Mouse (Mus musculus): ENCODE measurements around the gene Lingo1. TPM values are rescaled to one million over a fixed set of nuclear protein-coding genes. Genes with fewer than 3 reads are reported as not detected.

Lingo1 gene
- polyA plus RNA-seq, 1 experiment, result 1.2 TPM

DNA sequence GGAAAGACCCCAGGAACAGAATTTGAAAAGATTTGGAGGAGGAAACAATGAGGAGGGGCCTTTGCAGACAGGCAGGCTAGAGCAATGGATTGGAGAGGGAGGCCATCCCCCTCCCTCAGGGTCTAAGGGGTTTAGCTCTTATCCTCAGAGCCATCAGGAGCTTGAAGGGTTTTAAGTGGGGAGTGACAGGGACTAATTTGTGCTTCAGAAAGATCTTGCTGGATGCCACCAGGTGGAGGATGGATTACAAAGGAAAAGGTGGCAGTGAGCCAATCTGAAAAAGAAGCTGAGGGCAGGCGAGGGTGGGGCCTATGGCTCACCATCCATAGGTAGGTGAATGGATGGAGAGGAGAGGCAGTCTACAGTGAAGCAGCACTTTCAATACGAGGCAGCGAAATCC is 105.0 kb downstream of the Lingo1 start:
- WGBS, result 84% methylated on average over 3 of the region's 3 CpGs
- Histone ChIP-seq H3K27ac (ENCODE audit: insufficient read depth, low read depth, low read length) (no peak overlapping the region), H3K36me3 (ENCODE audit: control insufficient read depth, insufficient read depth, low read length) (no peaks in the 10 kb centered on the region), H3K27me3 (replicated peaks; ENCODE audit: control insufficient read depth, insufficient read depth, low read length) (no peaks in the 10 kb centered on the region), H3K4me3 (ENCODE audit: insufficient read depth, low read depth, low read length) (no peak overlapping the region), H3K4me1 (ENCODE audit: control insufficient read depth, insufficient read depth, low read length) (no peaks in the 10 kb centered on the region)
- TF ChIP-seq CTCF (conservative IDR thresholded peaks at IDR 0.05; ENCODE audit: insufficient read depth, insufficient read length, low read depth, low read length), result no peak
- TF ChIP-seq POLR2A (IDR thresholded peaks at IDR 0.05; ENCODE audit: low read depth, low read length), result no peak
- no peak for DNase-seq

- no peak for TF ChIP-seq CTCF (conservative IDR thresholded peaks at IDR 0.05; ENCODE audit: insufficient read depth, insufficient read length, low read depth, low read length)
- TF ChIP-seq POLR2A (IDR thresholded peaks at IDR 0.05; ENCODE audit: low read depth, low read length), result no peak
- Histone ChIP-seq H3K27ac (ENCODE audit: insufficient read depth, low read depth, low read length) (no peak overlapping the region), H3K27me3 (replicated peaks; ENCODE audit: control insufficient read depth, insufficient read depth, low read length) (no peaks in the 10 kb centered on the region), H3K36me3 (ENCODE audit: control insufficient read depth, insufficient read depth, low read length) (no peaks in the 10 kb centered on the region), H3K4me1 (ENCODE audit: control insufficient read depth, insufficient read depth, low read length) (no peaks in the 10 kb centered on the region), H3K4me3 (ENCODE audit: insufficient read depth, low read depth, low read length) (no peak overlapping the region)
- WGBS, result 73% methylated on average over 1 of the region's 1 CpGs
- no peak for DNase-seq
Measured at GRCm38 (mm10) chr9:56690679-56691078, 105.6 kb downstream of the Lingo1 start.

DNA sequence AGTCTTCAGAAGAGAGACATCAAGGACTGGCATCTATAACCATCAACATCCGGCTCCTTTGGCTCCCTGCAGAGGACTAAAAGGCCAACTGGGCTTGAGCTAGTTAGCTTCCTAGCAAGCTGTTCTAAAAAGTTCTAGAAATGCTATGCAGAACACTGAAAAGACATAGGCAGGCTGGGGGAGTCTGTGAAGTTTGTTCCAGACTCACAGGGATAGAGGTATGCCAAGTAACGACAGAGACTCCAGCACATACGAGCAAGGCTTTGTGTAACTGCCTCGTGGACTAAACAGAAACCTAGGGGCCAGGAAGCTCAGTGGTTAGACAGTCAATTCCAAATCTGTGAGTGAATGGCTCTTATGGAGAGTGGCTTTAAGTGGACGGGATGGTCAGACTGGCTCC is 108.8 kb downstream of the Lingo1 start:
- Histone ChIP-seq H3K36me3 (ENCODE audit: control insufficient read depth, insufficient read depth, low read length) (no peaks in the 10 kb centered on the region), H3K4me1 (ENCODE audit: control insufficient read depth, insufficient read depth, low read length) (no peaks in the 10 kb centered on the region), H3K27me3 (replicated peaks; ENCODE audit: control insufficient read depth, insufficient read depth, low read length) (no peaks in the 10 kb centered on the region), H3K4me3 (ENCODE audit: insufficient read depth, low read depth, low read length) (no peak overlapping the region), H3K27ac (ENCODE audit: insufficient read depth, low read depth, low read length) (no peak overlapping the region)
- DNase-seq, result no peak
- TF ChIP-seq CTCF (conservative IDR thresholded peaks at IDR 0.05; ENCODE audit: insufficient read depth, insufficient read length, low read depth, low read length), result no peak
- no peak for TF ChIP-seq POLR2A (IDR thresholded peaks at IDR 0.05; ENCODE audit: low read depth, low read length)
- WGBS, result 91% methylated on average over 5 of the region's 5 CpGs

GRCm38 (mm10) chr9:56687145-56687477 is 109.2 kb downstream of the Lingo1 start:
- no peak overlapping the region for H3K27ac ChIP-seq (ENCODE audit: insufficient read depth, low read depth, low read length)
- no peaks in the 10 kb centered on the region for H3K36me3 ChIP-seq (ENCODE audit: control insufficient read depth, insufficient read depth, low read length)
- TF ChIP-seq CTCF (conservative IDR thresholded peaks at IDR 0.05; ENCODE audit: insufficient read depth, insufficient read length, low read depth, low read length) (no peak), POLR2A (IDR thresholded peaks at IDR 0.05; ENCODE audit: low read depth, low read length) (no peak)
- no peaks in the 10 kb centered on the region for H3K4me1 ChIP-seq (ENCODE audit: control insufficient read depth, insufficient read depth, low read length)
- no peak overlapping the region for H3K4me3 ChIP-seq (ENCODE audit: insufficient read depth, low read depth, low read length)
- no peaks in the 10 kb centered on the region for H3K27me3 ChIP-seq (replicated peaks; ENCODE audit: control insufficient read depth, insufficient read depth, low read length)
- DNase-seq, result no peak
- WGBS, result 75% methylated on average over 1 of the region's 1 CpGs

DNA sequence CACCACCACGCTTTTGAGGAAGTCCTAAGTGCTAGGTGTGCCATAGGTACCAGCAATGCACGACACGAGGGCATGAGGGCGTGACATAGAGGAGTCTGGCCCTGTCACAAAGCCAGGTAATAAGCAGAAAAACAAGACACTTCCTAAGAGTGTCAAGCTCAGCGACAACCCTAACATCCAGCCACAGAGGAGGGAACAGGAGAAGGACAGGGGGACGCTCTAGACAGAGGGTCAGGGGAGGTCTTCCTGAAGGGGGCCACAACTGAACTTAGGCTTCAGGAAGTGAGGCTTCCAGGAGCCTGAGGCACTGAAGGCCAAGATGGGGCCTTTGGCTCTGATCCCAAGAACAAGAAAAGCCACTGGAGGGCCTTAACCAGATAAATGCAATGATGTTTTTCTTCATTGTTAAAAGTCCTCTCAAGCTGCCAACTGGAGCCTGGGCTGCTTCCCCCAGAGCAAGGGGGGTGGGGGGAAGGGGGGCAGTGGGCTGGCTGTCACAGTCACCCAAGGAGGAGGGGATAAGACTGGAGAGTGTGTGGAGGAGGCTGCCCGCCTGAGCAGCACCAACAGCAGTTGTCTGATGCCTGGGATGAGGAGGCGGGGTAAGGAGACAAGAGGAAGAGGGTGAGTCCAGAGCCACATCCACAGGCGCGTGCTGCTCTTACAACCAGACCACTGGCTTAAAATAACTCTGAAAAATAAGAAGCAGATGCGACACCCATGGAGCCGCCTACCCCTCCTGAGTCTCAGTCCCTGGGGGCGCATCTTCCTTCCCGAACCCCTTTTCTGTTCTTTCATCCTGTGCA is 109.7 kb downstream of the Lingo1 start:
- Histone ChIP-seq H3K36me3 (ENCODE audit: control insufficient read depth, insufficient read depth, low read length) (no peaks in the 10 kb centered on the region), H3K27me3 (replicated peaks; ENCODE audit: control insufficient read depth, insufficient read depth, low read length) (no peaks in the 10 kb centered on the region), H3K4me3 (ENCODE audit: insufficient read depth, low read depth, low read length) (no peak overlapping the region), H3K27ac (ENCODE audit: insufficient read depth, low read depth, low read length) (no peak overlapping the region), H3K4me1 (ENCODE audit: control insufficient read depth, insufficient read depth, low read length) (no peaks in the 10 kb centered on the region)
- no peak for TF ChIP-seq CTCF (conservative IDR thresholded peaks at IDR 0.05; ENCODE audit: insufficient read depth, insufficient read length, low read depth, low read length)
- TF ChIP-seq POLR2A (IDR thresholded peaks at IDR 0.05; ENCODE audit: low read depth, low read length), result no peak
- peak; percentile 7 for DNase-seq
- WGBS, result 51% methylated on average over 14 of the region's 14 CpGs

DNA sequence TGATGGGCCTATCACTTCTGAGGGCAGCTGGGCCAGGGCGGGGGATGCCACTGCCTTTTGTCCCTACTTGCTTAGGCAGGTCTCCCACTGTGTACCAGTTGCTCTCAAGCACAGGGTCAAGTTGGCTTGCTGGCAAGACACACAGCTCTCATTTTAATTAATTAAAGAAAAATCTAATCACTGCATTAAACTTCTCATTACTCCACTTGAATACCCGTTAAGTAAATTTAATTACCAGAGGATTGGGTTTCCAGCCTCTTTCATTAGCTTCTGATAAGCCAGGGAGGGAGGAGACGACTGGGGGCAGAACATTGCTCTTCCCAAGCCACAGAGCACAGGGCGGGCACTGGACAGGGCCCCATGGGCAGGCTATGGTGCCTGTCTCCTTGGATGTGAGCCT is 113.4 kb downstream of the Lingo1 start:
- no peak for DNase-seq
- no peaks in the 10 kb centered on the region for H3K36me3 ChIP-seq (ENCODE audit: control insufficient read depth, insufficient read depth, low read length)
- no peaks in the 10 kb centered on the region for H3K4me1 ChIP-seq (ENCODE audit: control insufficient read depth, insufficient read depth, low read length)
- H3K27ac ChIP-seq (ENCODE audit: insufficient read depth, low read depth, low read length), result no peak overlapping the region
- no peaks in the 10 kb centered on the region for H3K27me3 ChIP-seq (replicated peaks; ENCODE audit: control insufficient read depth, insufficient read depth, low read length)
- no peak for TF ChIP-seq POLR2A (IDR thresholded peaks at IDR 0.05; ENCODE audit: low read depth, low read length)
- no peak for TF ChIP-seq CTCF (conservative IDR thresholded peaks at IDR 0.05; ENCODE audit: insufficient read depth, insufficient read length, low read depth, low read length)
- WGBS, result 63% methylated on average over 4 of the region's 4 CpGs
- no peak overlapping the region for H3K4me3 ChIP-seq (ENCODE audit: insufficient read depth, low read depth, low read length)

GRCm38 (mm10) chr9:56681950-56682349 is 114.3 kb downstream of the Lingo1 start:
- Histone ChIP-seq H3K27me3 (replicated peaks; ENCODE audit: control insufficient read depth, insufficient read depth, low read length) (no peaks in the 10 kb centered on the region), H3K36me3 (ENCODE audit: control insufficient read depth, insufficient read depth, low read length) (no peaks in the 10 kb centered on the region), H3K4me1 (ENCODE audit: control insufficient read depth, insufficient read depth, low read length) (no peaks in the 10 kb centered on the region), H3K4me3 (ENCODE audit: insufficient read depth, low read depth, low read length) (no peak overlapping the region), H3K27ac (ENCODE audit: insufficient read depth, low read depth, low read length) (no peak overlapping the region)
- WGBS, result 75% methylated on average over 7 of the region's 7 CpGs
- no peak for DNase-seq
- TF ChIP-seq POLR2A (IDR thresholded peaks at IDR 0.05; ENCODE audit: low read depth, low read length), result no peak
- no peak for TF ChIP-seq CTCF (conservative IDR thresholded peaks at IDR 0.05; ENCODE audit: insufficient read depth, insufficient read length, low read depth, low read length)
